Mouse (Mus musculus): ENCODE data around the gene Tmem156. TPM values are rescaled to one million over a fixed set of nuclear protein-coding genes. Genes with fewer than 3 reads are reported as not detected.
"Not testable (repeated sequence)": the region's sequence is repeated elsewhere in the genome, so short reads cannot be mapped to it uniquely, and the experiment has no call there.

The Tmem156 gene
- polyA plus RNA-seq, 2 experiments = 0.55 to 0.61 TPM

- WGBS (ENCODE audit: insufficient replicate concordance) = 52% methylated on average over 1 of the region's 1 CpGs
- Histone ChIP-seq H3K4me2 (ENCODE audit: low read depth) (no peak overlapping the region), H3K9me3 (ENCODE audit: control insufficient read depth, low read length) (no peaks in the 10 kb centered on the region), H3K4me1 (replicated peaks; ENCODE audit: control insufficient read depth in 2 of 2, insufficient read depth in 2 of 2, low read length in 1 of 2) (0 out of 4 replicates have a peak, but pooled peaks cover 0 to 6% of the 10 kb centered on the region in 2 experiments), H3K4me3 (ENCODE audit: insufficient read depth in 1 of 2, low read depth in 2 of 2, low read length in 2 of 2) (no peak overlapping the region), H3K27me3 (ENCODE audit: control insufficient read depth, insufficient read depth, low read length) (no peaks in the 10 kb centered on the region), H3K9ac (replicated peaks) (no peak overlapping the region), H3K27ac (no peak overlapping the region), H3K36me3 (replicated peaks; ENCODE audit: control insufficient read depth, insufficient read depth, low read depth) (no peaks in the 10 kb centered on the region)
- no peak for DNase-seq (ENCODE audit: low read depth in 3 of 3, low spot score in 3 of 3)
- TF ChIP-seq CTCF (IDR thresholded peaks at IDR 0.05; ENCODE audit: low read depth) (no peak), EP300 (IDR thresholded peaks at IDR 0.05; ENCODE audit: low read depth) (no peak)
- no peak for ATAC-seq (ENCODE audit: insufficient read depth)
Observed at GRCm38 (mm10) chr5:65119495-65119894, 27.6 kb upstream of the Tmem156 start.

GRCm38 (mm10) chr5:65116789-65117188 lies 24.9 kb upstream of the Tmem156 start:
- Histone ChIP-seq H3K9ac (replicated peaks) (no peak overlapping the region), H3K27ac (no peak overlapping the region), H3K9me3 (ENCODE audit: control insufficient read depth, low read length) (no peaks in the 10 kb centered on the region), H3K4me2 (ENCODE audit: low read depth) (no peak overlapping the region), H3K4me3 (ENCODE audit: insufficient read depth in 1 of 2, low read depth in 2 of 2, low read length in 2 of 2) (no peak overlapping the region), H3K36me3 (replicated peaks; ENCODE audit: control insufficient read depth, insufficient read depth, low read depth) (no peaks in the 10 kb centered on the region), H3K4me1 (replicated peaks; ENCODE audit: control insufficient read depth in 2 of 2, insufficient read depth in 2 of 2, low read length in 1 of 2) (peaks cover 5 to 19% of the 10 kb centered on the region in 2 experiments; a peak in 3 of 4 replicates), H3K27me3 (ENCODE audit: control insufficient read depth, insufficient read depth, low read length) (no peaks in the 10 kb centered on the region)
- TF ChIP-seq CTCF (IDR thresholded peaks at IDR 0.05; ENCODE audit: low read depth) (no peak), EP300 (IDR thresholded peaks at IDR 0.05; ENCODE audit: low read depth) (no peak)
- no peak for DNase-seq (ENCODE audit: low read depth in 3 of 3, low spot score in 3 of 3)
- 84% methylated on average over 2 of the region's 2 CpGs for WGBS (ENCODE audit: insufficient replicate concordance)
- ATAC-seq (ENCODE audit: insufficient read depth) = no peak

- TF ChIP-seq CTCF (IDR thresholded peaks at IDR 0.05; ENCODE audit: low read depth) = no peak
- TF ChIP-seq EP300 (IDR thresholded peaks at IDR 0.05; ENCODE audit: low read depth) = no peak
- Histone ChIP-seq H3K4me2 (ENCODE audit: low read depth) (no peak overlapping the region), H3K9ac (replicated peaks) (no peak overlapping the region), H3K36me3 (replicated peaks; ENCODE audit: control insufficient read depth, insufficient read depth, low read depth) (no peaks in the 10 kb centered on the region), H3K9me3 (ENCODE audit: control insufficient read depth, low read length) (no peaks in the 10 kb centered on the region), H3K27ac (no peak overlapping the region), H3K27me3 (ENCODE audit: control insufficient read depth, insufficient read depth, low read length) (no peaks in the 10 kb centered on the region), H3K4me3 (ENCODE audit: insufficient read depth in 1 of 2, low read depth in 2 of 2, low read length in 2 of 2) (no peak overlapping the region), H3K4me1 (replicated peaks; ENCODE audit: control insufficient read depth in 2 of 2, insufficient read depth in 2 of 2, low read length in 1 of 2) (peaks cover 5 to 15% of the 10 kb centered on the region in 2 experiments; a peak in 3 of 4 replicates)
- DNase-seq (ENCODE audit: low read depth in 3 of 3, low spot score in 3 of 3) (no peak), ATAC-seq (ENCODE audit: insufficient read depth) (peak; percentile 39; the same call in 1 of the 2 replicates)
- 18% methylated on average over 6 of the region's 6 CpGs for WGBS (ENCODE audit: insufficient replicate concordance)
Observed at GRCm38 (mm10) chr5:65113323-65113722, 21.4 kb upstream of the Tmem156 start.

- not testable (repeated sequence) for H3K36me3 ChIP-seq (replicated peaks; ENCODE audit: control insufficient read depth, insufficient read depth, low read depth); H3K27me3 ChIP-seq (ENCODE audit: control insufficient read depth, insufficient read depth, low read length); H3K27ac ChIP-seq; ATAC-seq (ENCODE audit: insufficient read depth); H3K4me2 ChIP-seq (ENCODE audit: low read depth); H3K9ac ChIP-seq (replicated peaks); DNase-seq (ENCODE audit: low read depth in 3 of 3, low spot score in 3 of 3); H3K9me3 ChIP-seq (ENCODE audit: control insufficient read depth, low read length); H3K4me3 ChIP-seq (ENCODE audit: insufficient read depth in 1 of 2, low read depth in 2 of 2, low read length in 2 of 2)
- H3K4me1 ChIP-seq (replicated peaks; ENCODE audit: control insufficient read depth in 2 of 2, insufficient read depth in 2 of 2, low read length in 1 of 2) = peaks cover 5 to 15% of the 10 kb centered on the region in 2 experiments; a peak in 3 of 4 replicates
- 12% methylated on average over 3 of the region's 3 CpGs for WGBS (ENCODE audit: insufficient replicate concordance)
Observed at GRCm38 (mm10) chr5:65112225-65112624, 20.3 kb upstream of the Tmem156 start.

GRCm38 (mm10) chr5:65107773-65108432 lies 16.0 kb upstream of the Tmem156 start:
- WGBS (ENCODE audit: insufficient replicate concordance) = 2% methylated on average over 23 of the region's 42 CpGs
- no peak for DNase-seq (ENCODE audit: low read depth in 3 of 3, low spot score in 3 of 3)
- TF ChIP-seq EP300 (IDR thresholded peaks at IDR 0.05; ENCODE audit: low read depth) (no peak), CTCF (IDR thresholded peaks at IDR 0.05; ENCODE audit: low read depth) (no peak)

More at GRCm38 (mm10) chr5:65107773-65108432, 16.0 kb upstream of the Tmem156 start:
- H3K27me3 ChIP-seq (ENCODE audit: control insufficient read depth, insufficient read depth, low read length) = no peaks in the 10 kb centered on the region
- peak overlapping the region; percentile 77 for H3K4me2 ChIP-seq (ENCODE audit: low read depth)
- peaks cover 0 to 11% of the 10 kb centered on the region in 2 experiments; a peak in 2 of 4 replicates for H3K4me1 ChIP-seq (replicated peaks; ENCODE audit: control insufficient read depth in 2 of 2, insufficient read depth in 2 of 2, low read length in 1 of 2)
- no peaks in the 10 kb centered on the region for H3K36me3 ChIP-seq (replicated peaks; ENCODE audit: control insufficient read depth, insufficient read depth, low read depth)
- no peak overlapping the region for H3K27ac ChIP-seq
- ATAC-seq (ENCODE audit: insufficient read depth) = peak; percentile 52; the same call in 1 of the 2 replicates
- H3K9me3 ChIP-seq (ENCODE audit: control insufficient read depth, low read length) = no peaks in the 10 kb centered on the region
- peak overlapping the region; percentile 66 for H3K9ac ChIP-seq (replicated peaks)
- peak overlapping the region; percentile 70 to 84 for H3K4me3 ChIP-seq (ENCODE audit: insufficient read depth in 1 of 2, low read depth in 2 of 2, low read length in 2 of 2)
